Mouse (Mus musculus): ENCODE results near the gene Rell1. TPM values are rescaled to one million over a fixed set of nuclear protein-coding genes. Genes with fewer than 3 reads are reported as not detected.
A peak's percentile ranks its signal among the peaks of the same experiment; 100 is the strongest.

The Rell1 gene
- polyA plus RNA-seq, 1 experiment from 2014 or later, result 10.4 TPM

GRCm38 (mm10) chr5:63932829-63933228, 35.9 kb downstream of the Rell1 start:
- Histone ChIP-seq H3K27me3 (ENCODE audit: insufficient read depth, low read length) (no peaks in the 10 kb centered on the region), H3K9ac (replicated peaks) (no peak overlapping the region), H3K9me3 (ENCODE audit: low read length) (no peaks in the 10 kb centered on the region), H3K36me3 (replicated peaks; ENCODE audit: insufficient read depth, low read length) (peaks cover 30% of the 10 kb centered on the region), H3K4me1 (ENCODE audit: insufficient read depth) (peaks cover 9% of the 10 kb centered on the region), H3K4me3 (ENCODE audit: low read depth, low read length) (no peak overlapping the region), H3K27ac (ENCODE audit: low read depth) (0 out of 2 replicates have a peak overlapping the region, but pooled peaks have one; percentile 22), H3K4me2 (ENCODE audit: low read depth, low read length) (no peak overlapping the region)
- no peak for ATAC-seq
- 64% methylated on average over 10 of the region's 10 CpGs for WGBS (ENCODE audit: insufficient replicate concordance)
- no peak for DNase-seq
- TF ChIP-seq CTCF (IDR thresholded peaks at IDR 0.05; ENCODE audit: low read depth), result no peak
- no peak for TF ChIP-seq EP300 (IDR thresholded peaks at IDR 0.05; ENCODE audit: low read depth)

DNA sequence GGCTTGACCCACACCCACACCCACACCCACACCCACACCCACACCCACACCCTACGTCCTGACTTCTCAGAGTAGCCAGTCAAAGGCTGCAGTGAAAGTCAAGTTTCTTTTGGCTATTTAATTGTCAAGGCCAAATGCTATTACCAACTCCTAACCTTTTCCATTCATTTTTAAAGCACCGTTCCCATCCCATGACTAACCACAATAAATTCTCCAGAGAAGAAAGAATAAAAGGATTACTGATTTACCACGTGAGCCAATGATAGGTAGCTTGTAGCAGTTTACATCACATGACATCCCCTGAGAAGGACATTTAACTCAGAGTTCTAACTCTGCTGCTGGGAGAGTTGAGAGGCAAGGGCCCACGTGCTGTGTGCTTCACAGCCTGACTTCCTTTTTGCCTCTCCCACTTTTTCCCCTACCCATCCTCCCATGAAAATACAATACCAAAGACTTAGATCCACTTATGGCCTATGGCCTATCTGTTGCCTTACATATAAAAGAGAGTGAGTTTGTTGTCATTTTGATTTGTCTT, 37.8 kb downstream of the Rell1 start:
- DNase-seq, result no peak
- Histone ChIP-seq H3K27me3 (ENCODE audit: insufficient read depth, low read length) (no peaks in the 10 kb centered on the region), H3K4me1 (ENCODE audit: insufficient read depth) (peaks cover 8% of the 10 kb centered on the region), H3K4me2 (ENCODE audit: low read depth, low read length) (no peak overlapping the region), H3K36me3 (replicated peaks; ENCODE audit: insufficient read depth, low read length) (peaks cover 42% of the 10 kb centered on the region), H3K9me3 (ENCODE audit: low read length) (no peaks in the 10 kb centered on the region), H3K9ac (replicated peaks) (no peak overlapping the region), H3K27ac (ENCODE audit: low read depth) (no peak overlapping the region), H3K4me3 (ENCODE audit: low read depth, low read length) (no peak overlapping the region)
- ATAC-seq, result no peak
- TF ChIP-seq EP300 (IDR thresholded peaks at IDR 0.05; ENCODE audit: low read depth) (no peak), CTCF (IDR thresholded peaks at IDR 0.05; ENCODE audit: low read depth) (no peak)
- 80% methylated on average over 4 of the region's 4 CpGs for WGBS (ENCODE audit: insufficient replicate concordance)

GRCm38 (mm10) chr5:63925035-63925628, 43.6 kb downstream of the Rell1 start:
- Histone ChIP-seq H3K9ac (replicated peaks) (no peak overlapping the region), H3K4me2 (ENCODE audit: low read depth, low read length) (no peak overlapping the region), H3K36me3 (replicated peaks; ENCODE audit: insufficient read depth, low read length) (peaks cover 45% of the 10 kb centered on the region), H3K27ac (ENCODE audit: low read depth) (no peak overlapping the region), H3K4me1 (ENCODE audit: insufficient read depth) (no peaks in the 10 kb centered on the region), H3K4me3 (ENCODE audit: low read depth, low read length) (no peak overlapping the region), H3K9me3 (ENCODE audit: low read length) (no peaks in the 10 kb centered on the region), H3K27me3 (ENCODE audit: insufficient read depth, low read length) (no peaks in the 10 kb centered on the region)
- TF ChIP-seq CTCF (IDR thresholded peaks at IDR 0.05; ENCODE audit: low read depth) (no peak), EP300 (IDR thresholded peaks at IDR 0.05; ENCODE audit: low read depth) (no peak)
- WGBS (ENCODE audit: insufficient replicate concordance), result 52% methylated on average over 14 of the region's 14 CpGs
- ATAC-seq, result no peak
- no peak for DNase-seq

GRCm38 (mm10) chr5:63923305-63924025, 45.2 kb downstream of the Rell1 start:
- no peak overlapping the region for H3K9ac ChIP-seq (replicated peaks)
- H3K9me3 ChIP-seq (ENCODE audit: low read length), result no peaks in the 10 kb centered on the region
- ATAC-seq, result no peak
- no peaks in the 10 kb centered on the region for H3K4me1 ChIP-seq (ENCODE audit: insufficient read depth)
- 73% methylated on average over 13 of the region's 13 CpGs for whole genome bisulfite sequencing (ENCODE audit: insufficient replicate concordance)
- H3K4me3 ChIP-seq (ENCODE audit: low read depth, low read length), result no peak overlapping the region
- H3K27me3 ChIP-seq (ENCODE audit: insufficient read depth, low read length), result no peaks in the 10 kb centered on the region
- H3K27ac ChIP-seq (ENCODE audit: low read depth), result no peak overlapping the region
- no peak for TF ChIP-seq EP300 (IDR thresholded peaks at IDR 0.05; ENCODE audit: low read depth)
- TF ChIP-seq CTCF (IDR thresholded peaks at IDR 0.05; ENCODE audit: low read depth), result no peak
- DNase-seq, result no peak
- no peak overlapping the region for H3K4me2 ChIP-seq (ENCODE audit: low read depth, low read length)
- peaks cover 34% of the 10 kb centered on the region for H3K36me3 ChIP-seq (replicated peaks; ENCODE audit: insufficient read depth, low read length)

- Histone ChIP-seq H3K27me3 (ENCODE audit: insufficient read depth, low read length) (no peaks in the 10 kb centered on the region), H3K4me2 (ENCODE audit: low read depth, low read length) (no peak overlapping the region), H3K36me3 (replicated peaks; ENCODE audit: insufficient read depth, low read length) (0 out of 2 replicates have a peak, but pooled peaks cover 16% of the 10 kb centered on the region), H3K4me1 (ENCODE audit: insufficient read depth) (no peaks in the 10 kb centered on the region), H3K9me3 (ENCODE audit: low read length) (no peaks in the 10 kb centered on the region), H3K4me3 (ENCODE audit: low read depth, low read length) (no peak overlapping the region), H3K9ac (replicated peaks) (no peak overlapping the region), H3K27ac (ENCODE audit: low read depth) (no peak overlapping the region)
- DNase-seq (no peak), ATAC-seq (no peak)
- TF ChIP-seq EP300 (IDR thresholded peaks at IDR 0.05; ENCODE audit: low read depth) (no peak), CTCF (IDR thresholded peaks at IDR 0.05; ENCODE audit: low read depth) (no peak)
- 71% methylated on average over 4 of the region's 4 CpGs for WGBS (ENCODE audit: insufficient replicate concordance)
Observed at GRCm38 (mm10) chr5:63918201-63918600, 50.5 kb downstream of the Rell1 start.

DNA sequence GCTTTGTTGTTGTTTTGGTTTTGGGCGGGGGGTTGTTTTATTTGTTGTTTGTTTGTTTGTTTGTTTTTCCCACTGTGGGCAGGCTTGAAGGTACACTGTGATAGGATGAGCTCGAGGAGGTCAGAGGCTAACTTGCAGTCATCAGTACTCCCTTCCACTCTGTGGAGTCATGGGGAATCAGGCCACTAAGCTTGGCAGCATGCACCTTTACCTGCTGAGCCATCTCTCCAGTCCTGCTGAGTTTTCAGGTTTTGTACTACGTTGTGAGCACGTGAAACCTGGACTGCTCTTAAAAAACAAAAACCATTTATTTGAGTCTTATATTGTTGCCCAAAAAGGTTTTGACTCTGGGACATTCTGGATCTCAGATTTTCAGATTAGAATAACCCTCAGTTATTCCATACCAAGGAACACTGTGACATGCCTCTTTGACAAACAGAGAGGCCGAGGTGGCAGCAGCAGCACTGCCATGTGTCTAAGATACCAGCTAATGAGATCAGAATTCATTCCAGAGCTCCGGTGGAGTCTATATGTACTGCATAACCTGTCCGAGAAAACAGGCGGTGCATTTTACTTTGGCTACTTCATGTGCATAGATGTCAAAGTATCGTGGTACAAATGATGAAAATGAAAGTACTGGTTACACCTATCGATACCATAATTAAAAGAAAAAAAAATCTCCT, 52.1 kb downstream of the Rell1 start:
- Histone ChIP-seq H3K9ac (replicated peaks) (no peak overlapping the region), H3K4me1 (ENCODE audit: insufficient read depth) (no peaks in the 10 kb centered on the region)
- WGBS (ENCODE audit: insufficient replicate concordance), result 79% methylated on average over 10 of the region's 10 CpGs

More for the DNA sequence above, 52.1 kb downstream of the Rell1 start:
- Histone ChIP-seq H3K27ac (ENCODE audit: low read depth) (no peak overlapping the region), H3K9me3 (ENCODE audit: low read length) (no peaks in the 10 kb centered on the region), H3K27me3 (ENCODE audit: insufficient read depth, low read length) (no peaks in the 10 kb centered on the region), H3K4me3 (ENCODE audit: low read depth, low read length) (no peak overlapping the region), H3K4me2 (ENCODE audit: low read depth, low read length) (no peak overlapping the region), H3K36me3 (replicated peaks; ENCODE audit: insufficient read depth, low read length) (0 out of 2 replicates have a peak, but pooled peaks cover 8% of the 10 kb centered on the region)
- TF ChIP-seq EP300 (IDR thresholded peaks at IDR 0.05; ENCODE audit: low read depth), result no peak
- TF ChIP-seq CTCF (IDR thresholded peaks at IDR 0.05; ENCODE audit: low read depth), result no peak
- ATAC-seq, result no peak
- no peak for DNase-seq
